Mouse (Mus musculus): Measurements from ENCODE around the gene Opn5.

Opn5 gene

GRCm38 (mm10) chr17:42611295-42611694 is at the start of gene Opn5:
Gene Opn5, minus strand, starts transcription at chr17:42611395.
- no peak for DNase-seq (ENCODE audit: low spot score)

GRCm38 (mm10) chr17:42658634-42659422 is 47.6 kb upstream of the Opn5 start:
- no peak for DNase-seq (ENCODE audit: low spot score)

GRCm38 (mm10) chr17:42643416-42643815 is 32.2 kb upstream of the Opn5 start:
- no peak for DNase-seq (ENCODE audit: low spot score)

GRCm38 (mm10) chr17:42630206-42630605 is 19.0 kb upstream of the Opn5 start:
- no peak for DNase-seq (ENCODE audit: low spot score)

- peak; percentile 47 for DNase-seq (ENCODE audit: low spot score)
Observed at GRCm38 (mm10) chr17:42613043-42613737, 2.0 kb upstream of the Opn5 start.

GRCm38 (mm10) chr17:42608270-42608669 is 2.9 kb downstream of the Opn5 start:
- no peak for DNase-seq (ENCODE audit: low spot score)

- DNase-seq (ENCODE audit: low spot score), result peak; percentile 72
Observed at GRCm38 (mm10) chr17:42602829-42603784, 8.1 kb downstream of the Opn5 start.

GRCm38 (mm10) chr17:42586486-42586885 is 24.7 kb downstream of the Opn5 start:
- DNase-seq (ENCODE audit: low spot score), result no peak

- DNase-seq (ENCODE audit: low spot score), result no peak
Observed at GRCm38 (mm10) chr17:42583029-42583331, 28.2 kb downstream of the Opn5 start.

GRCm38 (mm10) chr17:42582281-42583028 is 28.7 kb downstream of the Opn5 start:
- DNase-seq (ENCODE audit: low spot score), result no peak

- DNase-seq (ENCODE audit: low spot score), result no peak
Observed at GRCm38 (mm10) chr17:42580623-42581022, 30.6 kb downstream of the Opn5 start.

- no peak for DNase-seq (ENCODE audit: low spot score)
Observed at GRCm38 (mm10) chr17:42580196-42580595, 31.0 kb downstream of the Opn5 start.

- no peak for DNase-seq (ENCODE audit: low spot score)
Observed at GRCm38 (mm10) chr17:42576671-42577168, 34.5 kb downstream of the Opn5 start.

GRCm38 (mm10) chr17:42573786-42574185 is 37.4 kb downstream of the Opn5 start:
- no peak for DNase-seq (ENCODE audit: low spot score)

GRCm38 (mm10) chr17:42549578-42549977 is 61.6 kb downstream of the Opn5 start:
- DNase-seq (ENCODE audit: low spot score), result no peak

GRCm38 (mm10) chr17:42530147-42530546 is 81.0 kb downstream of the Opn5 start:
- DNase-seq (ENCODE audit: low spot score), result no peak

GRCm38 (mm10) chr17:42509356-42510262 is 101.6 kb downstream of the Opn5 start:
- DNase-seq (ENCODE audit: low spot score), result no peak

Data from left cerebral cortex, adult 11 months (tissue).